Mouse (Mus musculus) intestine, embryonic 15.5 days (tissue): Measurements from ENCODE around the gene Isoc2a. TPM values are rescaled to one million over a fixed set of nuclear protein-coding genes. Genes with fewer than 3 reads are reported as not detected.
"Not testable (repeated sequence)": the region's sequence is repeated elsewhere in the genome, so short reads cannot be mapped to it uniquely, and the experiment has no call there.

Source experiments
- ATAC-seq: fragments of 200-750 bp; cut with Nextera tagmentation; 2 replicates; pipeline ENCODE4 v1.8.0; 2017; ENCODE audit warnings: moderate TSS enrichment, moderate library complexity
- H3K27ac ChIP-seq: fragments of 300-500 bp; sonication (generic); 2 replicates; pipeline ENCODE4 v1.5.1; 2015; ENCODE audit warnings: mild to moderate bottlenecking, inconsistent platforms
- H3K27me3 ChIP-seq: fragments of 300-500 bp; sonication (generic); replicated peaks from 2 replicates; pipeline ENCODE4 v1.6.1; 2015; ENCODE audit warnings: inconsistent platforms
- H3K36me3 ChIP-seq: fragments of 300-500 bp; sonication (generic); 2 replicates; pipeline ENCODE4 v1.6.1; 2015; ENCODE audit warnings: inconsistent platforms
- H3K4me1 ChIP-seq: fragments of 300-500 bp; sonication (generic); replicated peaks from 2 replicates; pipeline ENCODE4 v1.6.1; 2015; ENCODE audit warnings: inconsistent platforms
- H3K4me2 ChIP-seq: fragments of 300-500 bp; sonication (generic); replicated peaks from 2 replicates; pipeline ENCODE4 v1.6.1; 2015; ENCODE audit warnings: mild to moderate bottlenecking, inconsistent platforms
- H3K4me3 ChIP-seq: fragments of 300-500 bp; sonication (generic); replicated peaks from 2 replicates; pipeline ENCODE4 v1.5.1; 2015; ENCODE audit warnings: inconsistent platforms
- H3K9ac ChIP-seq: fragments of 300-500 bp; sonication (generic); 2 replicates; pipeline ENCODE4 v1.6.1; 2015; ENCODE audit warnings: inconsistent platforms
- H3K9me3 ChIP-seq: fragments of 300-500 bp; sonication (generic); 2 replicates; pipeline ENCODE4 v1.6.1; 2016; ENCODE audit warnings: inconsistent platforms
- WGBS: fragments of 180-500 bp; shearing (Covaris S2); methylation state at CpG from one replicate; pipeline ENCODE4 v1.1.7; 2015; 5-methylcytosine and 5-hydroxymethylcytosine counted together
- polyA plus RNA-seq: library from polyadenylated mRNA; unstranded; fragments of >200 nt; fragmentation: Nextera tagmentation; extraction: Ambion mirVana; gene quantifications from 2 replicates; pipeline ENCODE4 v1.2.1, GENCODE M21; 2015

Gene Isoc2a
- polyA plus RNA-seq, 1 experiment from 2014 or later, result 0.68 TPM

GRCm38 (mm10) chr7:4865579-4866493 lies 11.1 kb upstream of the Isoc2a start:
- Histone ChIP-seq H3K9me3 (no peaks in the 10 kb centered on the region), H3K27me3 (no peaks in the 10 kb centered on the region), H3K27ac (peak overlapping the region; percentile 76), H3K9ac (peak overlapping the region; percentile 61), H3K4me1 (peaks cover 9% of the 10 kb centered on the region; the same call in 1 of the 2 replicates), H3K4me2 (peak overlapping the region; percentile 70), H3K36me3 (no peaks in the 10 kb centered on the region), H3K4me3 (peak overlapping the region; percentile 51)
- WGBS, result 3% methylated on average over 40 of the region's 40 CpGs
- ATAC-seq, result peak; percentile 99

GRCm38 (mm10) chr7:4866631-4867180 lies 10.2 kb upstream of the Isoc2a start:
- 26% methylated on average over 10 of the region's 10 CpGs for WGBS
- no peaks in the 10 kb centered on the region for H3K36me3 ChIP-seq
- peak; percentile 1; the same call in 1 of the 2 replicates for ATAC-seq
- peak overlapping the region; percentile 53 for H3K4me2 ChIP-seq
- H3K9ac ChIP-seq, result peak overlapping the region; percentile 59
- H3K27ac ChIP-seq, result peak overlapping the region; percentile 76
- H3K27me3 ChIP-seq, result no peaks in the 10 kb centered on the region
- H3K9me3 ChIP-seq, result no peaks in the 10 kb centered on the region
- H3K4me3 ChIP-seq, result peak overlapping the region; percentile 51
- peaks cover 9% of the 10 kb centered on the region; the same call in 1 of the 2 replicates for H3K4me1 ChIP-seq

GRCm38 (mm10) chr7:4870133-4870532 lies 6.8 kb upstream of the Isoc2a start, which contains the start of gene Isoc2b:
TSS of gene Isoc2b (minus strand) at chr7:4870258.
- H3K9ac ChIP-seq, result no peak within 1 kb of the TSS
- ATAC-seq, result no peak
- WGBS, result 51% methylated on average over 6 of the region's 6 CpGs
- H3K36me3 ChIP-seq, result no peaks in the 10 kb centered on the region
- no peak within 1 kb of the TSS for H3K27ac ChIP-seq
- no peaks in the 10 kb centered on the region for H3K27me3 ChIP-seq
- no peak within 1 kb of the TSS for H3K4me2 ChIP-seq
- H3K4me3 ChIP-seq, result no peak within 1 kb of the TSS
- no peaks in the 10 kb centered on the region for H3K9me3 ChIP-seq
- H3K4me1 ChIP-seq, result peaks cover 9% of the 10 kb centered on the region; the same call in 1 of the 2 replicates

- peaks cover 11% of the 10 kb centered on the region for H3K4me1 ChIP-seq
- H3K9ac ChIP-seq, result peak overlapping the region; percentile 67
- H3K27me3 ChIP-seq, result no peaks in the 10 kb centered on the region
- 0 out of 2 replicates have a peak overlapping the region, but pooled peaks have one; percentile 61 for H3K27ac ChIP-seq
- H3K4me2 ChIP-seq, result peak overlapping the region; percentile 83
- H3K36me3 ChIP-seq, result no peaks in the 10 kb centered on the region
- peak overlapping the region; percentile 60 for H3K4me3 ChIP-seq
- no peaks in the 10 kb centered on the region for H3K9me3 ChIP-seq
- peak; percentile 23; the same call in 1 of the 2 replicates for ATAC-seq
- 7% methylated on average over 11 of the region's 11 CpGs for WGBS
Observed at GRCm38 (mm10) chr7:4877226-4877625, 273 bp downstream of the Isoc2a start.

- Histone ChIP-seq H3K4me3 (peak overlapping the region; percentile 60; the same call in 1 of the 2 replicates), H3K27ac (no peak overlapping the region), H3K4me1 (peaks cover 11% of the 10 kb centered on the region), H3K27me3 (no peaks in the 10 kb centered on the region), H3K4me2 (peak overlapping the region; percentile 83), H3K9ac (no peak overlapping the region), H3K9me3 (no peaks in the 10 kb centered on the region), H3K36me3 (no peaks in the 10 kb centered on the region)
- no peak for ATAC-seq
Observed at GRCm38 (mm10) chr7:4878186-4878585, 1.2 kb downstream of the Isoc2a start.

GRCm38 (mm10) chr7:4879036-4879435 lies 2.1 kb downstream of the Isoc2a start:
- H3K4me1 ChIP-seq, result peaks cover 11% of the 10 kb centered on the region
- not testable (repeated sequence) for H3K27ac ChIP-seq, H3K27me3 ChIP-seq, H3K4me3 ChIP-seq, H3K9me3 ChIP-seq, H3K9ac ChIP-seq, H3K36me3 ChIP-seq, H3K4me2 ChIP-seq, ATAC-seq
- 81% methylated on average over 1 of the region's 1 CpGs for WGBS

GRCm38 (mm10) chr7:4886680-4887079 lies 9.7 kb downstream of the Isoc2a start:
- ATAC-seq, result no peak
- 38% methylated on average over 4 of the region's 4 CpGs for WGBS

GRCm38 (mm10) chr7:4895186-4895585 lies 18.2 kb downstream of the Isoc2a start:
- WGBS, result 38% methylated on average over 10 of the region's 11 CpGs
- H3K4me2 ChIP-seq, result no peak overlapping the region

More at GRCm38 (mm10) chr7:4886680-4887079, 9.7 kb downstream of the Isoc2a start:
- Histone ChIP-seq H3K27me3 (no peaks in the 10 kb centered on the region), H3K27ac (no peak overlapping the region), H3K9ac (no peak overlapping the region), H3K36me3 (peaks cover 2% of the 10 kb centered on the region; the same call in 1 of the 2 replicates), H3K9me3 (no peaks in the 10 kb centered on the region), H3K4me1 (no peaks in the 10 kb centered on the region), H3K4me2 (no peak overlapping the region), H3K4me3 (no peak overlapping the region)

GRCm38 (mm10) chr7:4898851-4899648 lies 22.1 kb downstream of the Isoc2a start:
- Histone ChIP-seq H3K27me3 (0 out of 2 replicates have a peak, but pooled peaks cover 4% of the 10 kb centered on the region), H3K9me3 (peaks cover 3% of the 10 kb centered on the region; the same call in 1 of the 2 replicates), H3K9ac (no peak overlapping the region), H3K4me3 (peak overlapping the region; percentile 23), H3K4me1 (peaks cover 6% of the 10 kb centered on the region; the same call in 1 of the 2 replicates), H3K27ac (no peak overlapping the region), H3K4me2 (peak overlapping the region; percentile 54), H3K36me3 (no peaks in the 10 kb centered on the region)
- WGBS, result 21% methylated on average over 18 of the region's 18 CpGs
- peak; percentile 72 for ATAC-seq

More at GRCm38 (mm10) chr7:4895186-4895585, 18.2 kb downstream of the Isoc2a start:
- H3K27me3 ChIP-seq, result 0 out of 2 replicates have a peak, but pooled peaks cover 4% of the 10 kb centered on the region
- no peak overlapping the region for H3K27ac ChIP-seq
- no peak overlapping the region for H3K4me3 ChIP-seq
- H3K9me3 ChIP-seq, result no peaks in the 10 kb centered on the region
- H3K4me1 ChIP-seq, result peaks cover 6% of the 10 kb centered on the region; the same call in 1 of the 2 replicates
- no peak for ATAC-seq
- no peak overlapping the region for H3K9ac ChIP-seq
- H3K36me3 ChIP-seq, result no peaks in the 10 kb centered on the region

- H3K4me1 ChIP-seq, result peaks cover 6% of the 10 kb centered on the region; the same call in 1 of the 2 replicates
- peaks cover 3% of the 10 kb centered on the region; the same call in 1 of the 2 replicates for H3K9me3 ChIP-seq
- 9% methylated on average over 19 of the region's 19 CpGs for WGBS
- H3K4me2 ChIP-seq, result peak overlapping the region; percentile 54
- 0 out of 2 replicates have a peak, but pooled peaks cover 4% of the 10 kb centered on the region for H3K27me3 ChIP-seq
- peak; percentile 58 for ATAC-seq
- H3K27ac ChIP-seq, result no peak overlapping the region
- no peaks in the 10 kb centered on the region for H3K36me3 ChIP-seq
- no peak overlapping the region for H3K9ac ChIP-seq
- peak overlapping the region; percentile 23 for H3K4me3 ChIP-seq
Observed at GRCm38 (mm10) chr7:4899649-4900522, 22.9 kb downstream of the Isoc2a start.

- no peak overlapping the region for H3K27ac ChIP-seq
- WGBS, result 27% methylated on average over 11 of the region's 11 CpGs
Observed at GRCm38 (mm10) chr7:4900523-4900851, 23.5 kb downstream of the Isoc2a start.

More at GRCm38 (mm10) chr7:4900523-4900851, 23.5 kb downstream of the Isoc2a start:
- Histone ChIP-seq H3K4me3 (no peak overlapping the region), H3K4me2 (peak overlapping the region; percentile 54), H3K4me1 (peaks cover 6% of the 10 kb centered on the region; the same call in 1 of the 2 replicates), H3K36me3 (no peaks in the 10 kb centered on the region), H3K9ac (no peak overlapping the region), H3K27me3 (0 out of 2 replicates have a peak, but pooled peaks cover 4% of the 10 kb centered on the region), H3K9me3 (peaks cover 3% of the 10 kb centered on the region; the same call in 1 of the 2 replicates)
- 0 out of 2 replicates have a peak, but pooled peaks have one; percentile 2 for ATAC-seq
